Mouse (Mus musculus): ENCODE data around the gene Car6. TPM values are rescaled to one million over a fixed set of nuclear protein-coding genes. Genes with fewer than 3 reads are reported as not detected.

Gene Car6
- polyA plus RNA-seq, 1 experiment from 2014 or later: not detected

GRCm38 (mm10) chr4:150226818-150227688, 25.9 kb upstream of the Car6 start:
- no peaks in the 10 kb centered on the region for H3K27me3 ChIP-seq (replicated peaks)
- WGBS: 56% methylated on average over 7 of the region's 7 CpGs
- no peaks in the 10 kb centered on the region for H3K36me3 ChIP-seq
- no peak overlapping the region for H3K9ac ChIP-seq
- H3K4me2 ChIP-seq: no peak overlapping the region
- 0 out of 2 replicates have a peak overlapping the region, but pooled peaks have one; percentile 16 for H3K27ac ChIP-seq
- no peak for ATAC-seq (ENCODE audit: insufficient read depth, low FRiP score, low read depth)
- peaks cover 17% of the 10 kb centered on the region for H3K4me1 ChIP-seq
- no peaks in the 10 kb centered on the region for H3K9me3 ChIP-seq
- H3K4me3 ChIP-seq (replicated peaks): no peak overlapping the region

- Histone ChIP-seq H3K9me3 (no peaks in the 10 kb centered on the region), H3K27ac (no peak overlapping the region), H3K4me1 (peaks cover 12% of the 10 kb centered on the region; the same call in 1 of the 2 replicates), H3K27me3 (replicated peaks) (no peaks in the 10 kb centered on the region), H3K9ac (no peak overlapping the region), H3K36me3 (no peaks in the 10 kb centered on the region), H3K4me2 (no peak overlapping the region), H3K4me3 (replicated peaks) (no peak overlapping the region)
- ATAC-seq (ENCODE audit: insufficient read depth, low FRiP score, low read depth): no peak
- WGBS: 80% methylated on average over 1 of the region's 1 CpGs
Measured at GRCm38 (mm10) chr4:150225700-150226099, 24.6 kb upstream of the Car6 start.

GRCm38 (mm10) chr4:150223830-150224229, 22.7 kb upstream of the Car6 start:
- H3K4me2 ChIP-seq: no peak overlapping the region
- no peaks in the 10 kb centered on the region for H3K36me3 ChIP-seq
- no peak for ATAC-seq (ENCODE audit: insufficient read depth, low FRiP score, low read depth)
- no peaks in the 10 kb centered on the region for H3K27me3 ChIP-seq (replicated peaks)
- no peak overlapping the region for H3K4me3 ChIP-seq (replicated peaks)
- H3K27ac ChIP-seq: no peak overlapping the region
- no peak overlapping the region for H3K9ac ChIP-seq
- H3K4me1 ChIP-seq: peaks cover 11% of the 10 kb centered on the region; the same call in 1 of the 2 replicates
- H3K9me3 ChIP-seq: no peaks in the 10 kb centered on the region
- WGBS: 84% methylated on average over 4 of the region's 4 CpGs

GRCm38 (mm10) chr4:150221017-150221640, 20.0 kb upstream of the Car6 start:
- Histone ChIP-seq H3K36me3 (no peaks in the 10 kb centered on the region), H3K27me3 (replicated peaks) (no peaks in the 10 kb centered on the region), H3K4me1 (0 out of 2 replicates have a peak, but pooled peaks cover 6% of the 10 kb centered on the region), H3K9me3 (no peaks in the 10 kb centered on the region), H3K4me2 (peak overlapping the region; percentile 54), H3K9ac (no peak overlapping the region), H3K27ac (no peak overlapping the region), H3K4me3 (replicated peaks) (peak overlapping the region; percentile 24)
- ATAC-seq (ENCODE audit: insufficient read depth, low FRiP score, low read depth): 0 out of 2 replicates have a peak, but pooled peaks have one; percentile 37
- 46% methylated on average over 10 of the region's 10 CpGs for WGBS

- no peaks in the 10 kb centered on the region for H3K36me3 ChIP-seq
- H3K4me1 ChIP-seq: 0 out of 2 replicates have a peak, but pooled peaks cover 6% of the 10 kb centered on the region
- H3K4me2 ChIP-seq: peak overlapping the region; percentile 54
- no peaks in the 10 kb centered on the region for H3K9me3 ChIP-seq
- peak; percentile 74 for ATAC-seq (ENCODE audit: insufficient read depth, low FRiP score, low read depth)
- peak overlapping the region; percentile 24 for H3K4me3 ChIP-seq (replicated peaks)
- 17% methylated on average over 11 of the region's 11 CpGs for WGBS
- no peaks in the 10 kb centered on the region for H3K27me3 ChIP-seq (replicated peaks)
- no peak overlapping the region for H3K9ac ChIP-seq
- no peak overlapping the region for H3K27ac ChIP-seq
Measured at GRCm38 (mm10) chr4:150220584-150220983, 19.5 kb upstream of the Car6 start.

GRCm38 (mm10) chr4:150219501-150220292, 18.6 kb upstream of the Car6 start:
- ATAC-seq (ENCODE audit: insufficient read depth, low FRiP score, low read depth): no peak
- Histone ChIP-seq H3K4me3 (replicated peaks) (no peak overlapping the region), H3K9me3 (no peaks in the 10 kb centered on the region), H3K4me1 (0 out of 2 replicates have a peak, but pooled peaks cover 6% of the 10 kb centered on the region), H3K36me3 (no peaks in the 10 kb centered on the region), H3K9ac (no peak overlapping the region), H3K4me2 (no peak overlapping the region), H3K27ac (no peak overlapping the region), H3K27me3 (replicated peaks) (no peaks in the 10 kb centered on the region)
- 69% methylated on average over 9 of the region's 9 CpGs for whole genome bisulfite sequencing

- Histone ChIP-seq H3K9me3 (no peaks in the 10 kb centered on the region), H3K27me3 (replicated peaks) (no peaks in the 10 kb centered on the region), H3K4me2 (no peak overlapping the region), H3K36me3 (no peaks in the 10 kb centered on the region), H3K9ac (no peak overlapping the region), H3K4me1 (0 out of 2 replicates have a peak, but pooled peaks cover 8% of the 10 kb centered on the region), H3K4me3 (replicated peaks) (no peak overlapping the region), H3K27ac (no peak overlapping the region)
- no peak for ATAC-seq (ENCODE audit: insufficient read depth, low FRiP score, low read depth)
- WGBS: 84% methylated on average over 1 of the region's 1 CpGs
Measured at GRCm38 (mm10) chr4:150217935-150218334, 16.8 kb upstream of the Car6 start.

GRCm38 (mm10) chr4:150217042-150217554, 16.0 kb upstream of the Car6 start:
- WGBS: 62% methylated on average over 5 of the region's 5 CpGs
- H3K36me3 ChIP-seq: no peaks in the 10 kb centered on the region
- no peaks in the 10 kb centered on the region for H3K27me3 ChIP-seq (replicated peaks)
- ATAC-seq (ENCODE audit: insufficient read depth, low FRiP score, low read depth): no peak
- H3K9ac ChIP-seq: no peak overlapping the region
- H3K27ac ChIP-seq: no peak overlapping the region
- 0 out of 2 replicates have a peak, but pooled peaks cover 11% of the 10 kb centered on the region for H3K4me1 ChIP-seq
- H3K4me3 ChIP-seq (replicated peaks): no peak overlapping the region
- no peak overlapping the region for H3K4me2 ChIP-seq
- no peaks in the 10 kb centered on the region for H3K9me3 ChIP-seq

GRCm38 (mm10) chr4:150216423-150216822, 15.3 kb upstream of the Car6 start:
- no peaks in the 10 kb centered on the region for H3K9me3 ChIP-seq
- ATAC-seq (ENCODE audit: insufficient read depth, low FRiP score, low read depth): no peak
- H3K9ac ChIP-seq: no peak overlapping the region
- 68% methylated on average over 6 of the region's 6 CpGs for WGBS
- 0 out of 2 replicates have a peak, but pooled peaks cover 11% of the 10 kb centered on the region for H3K4me1 ChIP-seq
- H3K36me3 ChIP-seq: no peaks in the 10 kb centered on the region
- H3K4me3 ChIP-seq (replicated peaks): no peak overlapping the region
- H3K27me3 ChIP-seq (replicated peaks): no peaks in the 10 kb centered on the region
- H3K4me2 ChIP-seq: no peak overlapping the region
- H3K27ac ChIP-seq: no peak overlapping the region

- Histone ChIP-seq H3K9ac (no peak overlapping the region), H3K4me1 (0 out of 2 replicates have a peak, but pooled peaks cover 5% of the 10 kb centered on the region), H3K27me3 (replicated peaks) (no peaks in the 10 kb centered on the region), H3K36me3 (no peaks in the 10 kb centered on the region), H3K9me3 (no peaks in the 10 kb centered on the region), H3K4me3 (replicated peaks) (no peak overlapping the region), H3K27ac (no peak overlapping the region), H3K4me2 (no peak overlapping the region)
- no peak for ATAC-seq (ENCODE audit: insufficient read depth, low FRiP score, low read depth)
- 32% methylated on average over 5 of the region's 5 CpGs for WGBS
Measured at GRCm38 (mm10) chr4:150213910-150214309, 12.8 kb upstream of the Car6 start.

GRCm38 (mm10) chr4:150212553-150212971, 11.4 kb upstream of the Car6 start:
- H3K27ac ChIP-seq: 0 out of 2 replicates have a peak overlapping the region, but pooled peaks have one; percentile 16
- no peaks in the 10 kb centered on the region for H3K36me3 ChIP-seq
- no peak overlapping the region for H3K9ac ChIP-seq
- no peaks in the 10 kb centered on the region for H3K9me3 ChIP-seq
- H3K4me1 ChIP-seq: 0 out of 2 replicates have a peak, but pooled peaks cover 5% of the 10 kb centered on the region
- ATAC-seq (ENCODE audit: insufficient read depth, low FRiP score, low read depth): peak; percentile 85
- H3K4me2 ChIP-seq: peak overlapping the region; percentile 63
- H3K27me3 ChIP-seq (replicated peaks): no peaks in the 10 kb centered on the region
- WGBS: 2% methylated on average over 15 of the region's 15 CpGs
- H3K4me3 ChIP-seq (replicated peaks): peak overlapping the region; percentile 33

Data from stomach, embryonic 15.5 days (tissue).